Mouse (Mus musculus) right cerebral cortex, postnatal 14 days (tissue): ENCODE data around the gene Shisa9.
"Not testable (repeated sequence)": the region's sequence is repeated elsewhere in the genome, so short reads cannot be mapped to it uniquely, and the experiment has no call there.

Experiments used
- DNase-seq: peaks from one replicate; pipeline ENCODE4 v3.0.0; 2022

The Shisa9 gene

DNA sequence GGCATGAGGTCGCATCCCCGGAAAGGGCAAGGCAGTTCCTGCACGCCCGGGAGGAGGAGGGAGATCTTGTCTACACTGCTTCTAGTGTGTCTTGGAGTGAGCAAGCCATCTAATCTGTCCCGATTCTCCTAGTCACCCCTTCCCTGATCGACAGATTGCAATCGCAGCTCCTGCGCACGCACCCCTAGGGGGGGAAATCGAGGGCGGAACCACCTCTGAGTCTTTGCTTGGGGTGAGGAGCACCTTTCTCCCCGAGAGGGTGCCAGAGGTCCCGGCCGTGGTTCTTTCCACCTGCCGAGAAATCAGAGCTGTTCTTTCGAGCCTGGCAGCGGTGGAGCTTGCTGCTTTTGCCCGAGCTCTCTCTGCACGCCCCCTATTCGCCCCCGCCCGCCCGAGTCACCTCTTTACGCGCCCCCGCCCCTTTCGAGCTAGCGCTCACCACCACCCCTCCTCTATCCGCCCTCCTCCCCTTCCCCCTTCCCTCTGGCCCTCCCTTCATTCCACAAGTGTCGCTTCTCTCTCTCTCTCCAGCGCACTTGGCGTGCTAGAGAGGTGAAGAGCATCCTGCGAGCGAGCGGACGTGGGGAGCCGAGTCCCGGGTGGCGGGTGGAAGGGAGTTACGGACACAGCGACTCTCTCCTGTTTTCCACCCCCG is at the start of gene Shisa9:
Gene Shisa9, plus strand, starts transcription at position 498 of the 655 bp plus-strand sequence.
- peak; percentile 66 for DNase-seq

DNA sequence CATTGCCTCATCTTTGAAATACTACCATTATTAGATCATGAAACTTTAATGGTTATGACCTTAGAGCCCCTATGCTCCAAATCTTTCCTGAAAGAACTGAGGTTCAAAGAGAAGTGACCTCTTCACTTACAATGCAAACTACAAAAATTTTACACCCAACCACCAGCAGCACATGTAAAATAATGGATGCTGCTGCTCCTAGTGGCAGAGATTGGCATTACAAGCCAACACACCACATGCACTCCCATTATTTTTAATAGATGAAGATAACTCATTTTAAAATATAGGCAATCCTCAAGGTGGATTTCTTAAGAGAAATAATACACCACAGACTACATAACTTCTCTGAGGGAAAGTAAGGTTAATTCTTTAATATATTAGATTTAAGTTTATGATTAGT is 43.4 kb upstream of the Shisa9 start:
- DNase-seq: peak; percentile 20

- peak; percentile 28 for DNase-seq
Observed at GRCm38 (mm10) chr16:11960691-11961090, 23.2 kb upstream of the Shisa9 start.

GRCm38 (mm10) chr16:11966041-11966440 is 17.9 kb upstream of the Shisa9 start:
- DNase-seq: no peak

DNA sequence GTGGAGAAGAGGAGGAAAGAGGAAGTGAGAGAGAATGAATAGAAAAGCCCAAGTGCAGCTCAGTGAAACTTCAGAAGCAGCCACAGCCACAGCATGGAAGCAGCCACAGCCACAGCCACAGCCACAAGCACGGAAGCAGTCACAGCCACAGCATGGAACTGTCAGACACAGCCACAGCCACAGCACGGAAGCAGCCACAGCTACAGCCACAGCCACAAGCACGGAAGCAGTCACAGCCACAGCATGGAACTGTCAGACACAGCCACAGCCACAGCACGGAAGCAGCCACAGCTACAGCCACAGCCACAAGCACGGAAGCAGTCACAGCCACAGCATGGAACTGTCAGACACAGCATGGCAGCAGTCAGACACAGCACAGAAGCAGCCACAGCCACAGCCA is 17.1 kb upstream of the Shisa9 start:
- DNase-seq: not testable (repeated sequence)

GRCm38 (mm10) chr16:11967579-11967978 is 16.3 kb upstream of the Shisa9 start:
- DNase-seq: no peak

- DNase-seq: no peak
Observed at GRCm38 (mm10) chr16:11973707-11974106, 10.2 kb upstream of the Shisa9 start.

DNA sequence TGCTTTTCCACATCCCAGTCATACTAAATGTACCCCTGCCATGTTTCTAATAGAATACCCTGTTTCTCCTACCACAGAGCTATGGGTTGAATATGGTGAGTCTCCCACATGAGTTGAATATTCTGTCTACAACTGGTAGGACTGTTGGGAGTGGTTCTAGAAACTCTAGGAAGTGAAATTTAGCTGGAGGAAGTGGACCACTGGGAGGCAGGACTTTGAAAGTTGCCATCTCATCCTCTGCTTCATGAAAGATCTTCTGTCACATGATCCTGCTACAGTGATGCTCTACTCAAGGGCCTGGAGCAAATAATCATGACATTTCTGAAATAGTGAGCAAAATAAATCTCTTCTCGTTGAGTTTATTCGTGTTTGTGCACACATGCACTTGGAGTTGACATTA is 7.2 kb upstream of the Shisa9 start:
- no peak for DNase-seq

DNA sequence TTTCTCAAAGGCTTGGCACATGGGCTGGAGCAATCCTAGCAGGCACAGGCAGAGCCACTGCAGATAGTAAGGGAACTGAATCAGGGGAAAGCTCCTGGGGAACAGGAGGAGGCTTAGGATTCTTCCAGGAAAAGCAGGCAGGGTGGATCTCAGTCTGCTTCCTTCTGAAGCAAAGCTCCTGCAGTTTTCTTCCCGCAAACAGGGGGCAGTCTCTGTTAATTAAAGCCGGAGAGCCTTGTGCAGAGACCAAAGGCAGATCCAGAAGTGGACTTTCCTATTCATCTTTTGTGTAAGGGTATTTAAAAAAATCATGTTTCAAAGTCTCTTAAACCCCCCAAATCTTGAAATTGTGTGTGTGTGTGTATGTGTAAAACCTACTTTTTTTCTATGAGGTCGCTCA is 3.1 kb upstream of the Shisa9 start:
- DNase-seq: peak; percentile 66

GRCm38 (mm10) chr16:11983106-11983615 is 752 bp upstream of the Shisa9 start:
- peak; percentile 62 for DNase-seq

DNA sequence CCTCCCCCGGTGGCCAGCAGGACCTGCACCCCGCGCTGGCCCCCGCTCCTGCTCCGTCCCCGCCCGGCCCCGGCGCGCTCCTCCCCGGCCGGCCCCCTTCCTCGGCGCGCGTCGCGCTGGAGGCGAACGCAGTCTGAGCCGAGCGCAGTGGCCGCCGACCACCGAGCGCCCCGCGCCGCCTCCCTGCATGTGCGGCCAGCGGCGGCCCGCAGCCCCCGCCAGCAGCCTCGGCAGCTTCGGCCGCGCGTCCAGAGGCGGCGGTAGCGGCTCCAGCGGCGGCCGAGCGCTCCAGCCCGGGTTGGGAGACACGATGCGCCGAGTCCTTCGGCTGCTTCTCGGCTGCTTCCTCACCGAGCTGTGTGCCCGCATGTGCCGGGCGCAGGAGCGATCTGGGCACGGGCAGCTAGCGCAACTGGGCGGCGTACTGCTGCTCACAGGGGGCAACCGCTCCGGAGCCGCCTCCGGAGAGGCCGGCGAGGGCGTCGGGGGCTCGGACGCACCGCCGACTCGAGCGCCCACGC is 418 bp downstream of the Shisa9 start:
- DNase-seq: peak; percentile 45

- DNase-seq: no peak
Observed at GRCm38 (mm10) chr16:11987056-11987455, 3.1 kb downstream of the Shisa9 start.

- DNase-seq: no peak
Observed at GRCm38 (mm10) chr16:12005177-12005576, 21.3 kb downstream of the Shisa9 start.

GRCm38 (mm10) chr16:12010136-12010535 is 26.2 kb downstream of the Shisa9 start:
- DNase-seq: no peak

- DNase-seq: no peak
Observed at GRCm38 (mm10) chr16:12012747-12013146, 28.8 kb downstream of the Shisa9 start.

GRCm38 (mm10) chr16:12014523-12014922 is 30.6 kb downstream of the Shisa9 start:
- DNase-seq: peak; percentile 30

DNA sequence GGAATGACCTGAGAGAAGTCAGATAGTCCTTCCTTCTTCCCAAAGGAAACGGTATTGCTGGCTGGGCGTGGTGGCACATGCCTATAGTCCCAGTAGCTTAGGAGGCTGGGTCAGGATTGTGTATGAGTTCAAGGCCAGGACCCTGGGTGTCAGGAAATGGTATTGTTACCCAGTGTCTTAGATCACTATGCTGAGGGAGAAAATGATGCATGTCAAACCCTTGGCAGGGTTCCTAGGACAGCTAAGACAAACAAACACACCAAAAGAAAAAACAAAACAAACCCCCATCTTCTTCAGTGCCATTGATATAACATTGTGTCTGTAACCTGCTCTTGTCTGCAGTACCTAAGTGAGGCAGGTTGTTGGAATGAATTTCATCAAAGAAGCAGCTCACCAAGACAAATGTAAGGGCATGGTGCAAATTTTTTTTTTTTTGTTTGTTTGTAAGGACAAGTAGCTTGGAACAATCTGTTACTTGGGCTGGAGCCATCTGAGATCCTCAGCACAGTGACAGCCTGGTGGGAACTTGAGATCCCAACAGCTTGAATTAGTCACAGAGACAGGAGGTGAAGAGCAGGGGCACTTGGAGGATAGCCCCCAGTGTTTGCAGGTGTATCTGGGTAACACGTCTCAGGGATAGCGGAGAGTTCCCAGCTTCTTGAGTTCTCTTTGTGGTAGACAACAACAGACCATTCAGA is 34.2 kb downstream of the Shisa9 start:
- no peak for DNase-seq

GRCm38 (mm10) chr16:12020103-12020755 is 36.3 kb downstream of the Shisa9 start:
- no peak for DNase-seq

DNA sequence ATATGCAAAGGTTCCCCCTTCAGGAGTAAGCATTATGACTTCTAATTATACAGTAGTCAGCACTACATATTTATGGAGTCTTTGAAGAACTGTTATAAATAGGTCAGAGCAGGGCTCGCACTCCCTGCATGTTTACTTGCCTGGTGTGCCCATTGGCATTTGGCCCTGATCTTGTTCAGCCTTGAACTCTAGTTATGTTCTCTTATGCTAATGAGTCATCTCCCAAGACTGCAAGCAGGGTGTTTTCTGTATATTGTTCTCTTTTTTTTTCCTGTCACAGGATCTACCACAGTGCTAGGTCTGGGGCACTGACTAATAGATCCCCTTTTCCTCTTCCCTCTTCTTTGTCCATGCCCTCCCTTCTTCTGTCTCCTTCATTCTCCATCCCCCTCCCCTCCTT is 48.5 kb downstream of the Shisa9 start:
- no peak for DNase-seq

DNA sequence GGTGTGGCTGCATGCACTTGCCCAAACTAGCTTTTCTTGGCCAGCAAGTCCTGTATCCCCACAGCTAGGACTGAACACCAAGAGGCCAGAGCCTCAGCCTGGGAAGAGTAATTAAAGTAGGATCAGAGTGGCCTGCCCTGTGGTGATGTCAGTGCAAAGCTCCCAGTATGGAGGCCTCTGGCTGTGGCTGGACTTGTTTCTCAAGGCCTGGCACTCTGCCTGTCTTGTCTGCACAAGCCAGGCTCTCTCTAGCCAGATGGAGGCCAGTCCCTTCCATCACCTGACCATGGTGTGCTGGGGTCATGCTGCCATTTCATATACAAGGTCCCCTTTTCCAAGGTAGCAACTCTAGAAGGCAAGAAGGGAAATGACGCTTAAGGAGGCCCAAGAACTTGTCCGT is 51.0 kb downstream of the Shisa9 start:
- DNase-seq: no peak

- DNase-seq: no peak
Observed at GRCm38 (mm10) chr16:12035626-12036025, 51.7 kb downstream of the Shisa9 start.

DNA sequence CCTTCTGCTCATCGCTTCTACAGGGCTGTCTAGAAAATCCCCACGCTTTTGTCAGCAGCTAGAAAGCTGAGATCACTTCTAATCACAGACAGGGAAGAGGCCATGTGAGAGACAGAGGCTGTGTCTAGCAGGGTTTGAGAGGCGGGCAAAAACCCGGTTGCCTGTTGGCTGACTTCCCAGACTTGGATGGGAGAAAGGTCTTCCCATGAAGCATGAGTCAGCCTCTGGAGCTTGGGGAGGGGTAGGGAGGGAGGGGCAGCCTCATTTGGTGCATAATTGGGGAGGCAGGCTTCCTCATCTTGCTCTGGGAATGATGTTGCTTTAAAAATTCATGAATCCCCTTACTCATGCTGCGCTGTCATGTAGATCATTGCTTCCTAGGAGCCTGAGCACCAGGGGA is 57.0 kb downstream of the Shisa9 start:
- peak; percentile 55 for DNase-seq

DNA sequence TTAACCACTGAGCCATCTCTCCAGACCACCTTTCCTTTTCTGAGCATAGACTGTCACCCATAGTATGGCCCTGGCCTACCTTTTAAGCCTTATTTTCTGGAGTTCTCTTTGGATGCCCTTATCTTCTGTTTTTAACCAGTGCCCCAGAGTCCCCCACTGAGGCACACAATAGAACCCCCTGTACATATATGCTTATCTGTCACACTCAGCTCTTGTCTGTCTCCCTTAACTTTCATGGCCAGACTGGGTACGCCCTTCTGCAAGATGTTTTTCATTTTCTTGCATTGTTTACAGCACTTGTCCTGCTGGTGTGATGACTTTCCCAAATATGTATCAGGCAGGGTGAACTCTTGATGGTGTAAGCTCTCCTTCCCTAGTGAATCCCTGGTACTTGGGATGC is 68.1 kb downstream of the Shisa9 start:
- DNase-seq: no peak

- no peak for DNase-seq
Observed at GRCm38 (mm10) chr16:12072573-12072972, 88.7 kb downstream of the Shisa9 start.
